In the genomic region with DNA sequence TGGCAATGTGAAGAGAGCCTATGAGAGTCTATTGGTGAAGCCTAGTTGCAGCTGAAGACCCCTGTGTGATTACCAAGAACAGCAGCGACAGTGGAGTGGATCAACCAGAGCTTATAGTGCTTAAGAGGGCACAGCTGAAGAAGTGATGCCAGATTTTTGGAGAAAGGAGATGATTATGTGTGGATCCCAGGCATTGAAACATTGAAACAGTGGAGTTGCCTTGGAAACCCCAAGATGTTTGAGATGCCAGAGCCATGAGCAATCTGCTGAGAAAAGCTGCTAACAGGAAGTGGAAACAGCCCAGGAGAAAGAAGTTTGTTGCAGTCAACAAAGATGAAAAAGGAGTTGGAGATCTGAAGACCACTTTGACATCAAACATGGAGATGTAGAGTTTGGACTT, we compare ENCODE assay signal across 42 mouse cellular contexts. TPM values are rescaled to one million over a fixed set of nuclear protein-coding genes. Genes with fewer than 3 reads are reported as not detected.
"Had no signal": no experiment of that assay in that cellular context is flagged by ENCODE, and none has a peak within 500 bp of the region (broad histone marks: within the 10 kb centered on the region; RNA-seq: fewer than 3 reads in every experiment).

No protein-coding gene starts in this region.

- H3K4me2 ChIP-seq: heart, embryonic 11.5 days; heart, embryonic 13.5 days; heart, embryonic 15.5 days; hindbrain, embryonic 12.5 days; hindbrain, embryonic 14.5 days; intestine, embryonic 15.5 days; kidney, embryonic 15.5 days; limb, embryonic 13.5 days; limb, embryonic 15.5 days; liver, embryonic 12.5 days had no signal

- ATAC-seq: hindbrain, embryonic 16.5 days; inflammation-experienced regulatory T-cells, adult 6 months; intestine, embryonic 15.5 days; liver, embryonic 12.5 days had no signal

- DNase-seq: gastrocnemius, postnatal 14 days; gastrocnemius, postnatal 36 days; heart, adult 18-20 months; heart, postnatal 4 days; kidney, adult 11 months; kidney, adult 2 months; kidney, adult 9 months; kidney, postnatal 14 days; kidney, postnatal 36 days; layer of hippocampus, adult 9-11 months; layer of hippocampus, postnatal 36 days; left cerebral cortex, postnatal 4 days had no signal

- H3K9me3 ChIP-seq: heart, embryonic 15.5 days; intestine, embryonic 15.5 days; kidney, embryonic 15.5 days; limb, embryonic 15.5 days had no signal

- H3K36me3 ChIP-seq: heart, embryonic 13.5 days; heart, embryonic 15.5 days; hindbrain, embryonic 10.5 days; hindbrain, embryonic 12.5 days; intestine, embryonic 15.5 days; kidney, embryonic 15.5 days; limb, embryonic 13.5 days; limb, embryonic 15.5 days; liver, embryonic 12.5 days had no signal

- H3K4me1 ChIP-seq: heart, embryonic 13.5 days; heart, embryonic 15.5 days; hindbrain, embryonic 10.5 days; hindbrain, embryonic 12.5 days; intestine, embryonic 15.5 days; kidney, embryonic 15.5 days; limb, embryonic 13.5 days; limb, embryonic 15.5 days; liver, embryonic 12.5 days had no signal

- H3K27ac ChIP-seq: heart, embryonic 13.5 days; heart, embryonic 15.5 days; hindbrain, embryonic 10.5 days; hindbrain, embryonic 12.5 days; hindbrain, embryonic 14.5 days; intestine, embryonic 15.5 days; kidney, embryonic 15.5 days; kidney, postnatal 0 days; limb, embryonic 13.5 days; limb, embryonic 15.5 days; liver, embryonic 12.5 days; liver, embryonic 14.5 days had no signal

- H3K9ac ChIP-seq: heart, embryonic 13.5 days; heart, embryonic 15.5 days; hindbrain, embryonic 12.5 days; hindbrain, embryonic 14.5 days; intestine, embryonic 15.5 days; kidney, embryonic 15.5 days; limb, embryonic 13.5 days; limb, embryonic 15.5 days; liver, embryonic 12.5 days; liver, embryonic 14.5 days had no signal

- H3K27me3 ChIP-seq: heart, embryonic 13.5 days; heart, embryonic 15.5 days; hindbrain, embryonic 12.5 days; intestine, embryonic 15.5 days; kidney, embryonic 15.5 days; limb, embryonic 13.5 days; limb, embryonic 15.5 days; liver, embryonic 12.5 days had no signal

- H3K4me3 ChIP-seq: heart, embryonic 13.5 days; heart, embryonic 15.5 days; hindbrain, embryonic 10.5 days; hindbrain, embryonic 12.5 days; intestine, embryonic 15.5 days; kidney, embryonic 15.5 days; limb, embryonic 13.5 days; limb, embryonic 15.5 days; liver, embryonic 12.5 days had no signal

RNA-seq across cellular contexts. Expression of gene 2900092C05Rik, which starts 1.4 kb away (rescaled TPM):
- total RNA-seq: gastrocnemius, adult 18-20 months; gastrocnemius, adult 8-10 months; gastrocnemius, postnatal 14 days; gastrocnemius, postnatal 36 days; heart, adult 18-20 months; heart, postnatal 25 days; heart, postnatal 4 days; layer of hippocampus, adult 18-20 months; layer of hippocampus, adult 8-10 months; layer of hippocampus, postnatal 14 days; layer of hippocampus, postnatal 36 days; left cerebral cortex, adult 18-20 months; left cerebral cortex, adult 8-10 months; left cerebral cortex, postnatal 10 days; left cerebral cortex, postnatal 25 days; left cerebral cortex, postnatal 4 days; liver, adult 2 months had no signal
- polyA plus RNA-seq: gonadal fat pad, adult 2 months; heart, embryonic 11.5 days; heart, embryonic 13.5 days; heart, embryonic 15.5 days; heart, postnatal 0 days; hindbrain, embryonic 10.5 days; hindbrain, embryonic 12.5 days; hindbrain, embryonic 14.5 days; hindbrain, embryonic 16.5 days; intestine, embryonic 15.5 days; kidney, adult 2 months; kidney, embryonic 15.5 days; kidney, postnatal 0 days; large intestine, adult 2 months; limb, embryonic 11.5 days; limb, embryonic 13.5 days; limb, embryonic 15.5 days; liver, adult 2 months; liver, embryonic 12.5 days; liver, embryonic 14.5 days had no signal
